Mouse (Mus musculus) MEL (cell line): ENCODE measurements around the gene Smo. TPM values are rescaled to one million over a fixed set of nuclear protein-coding genes. Genes with fewer than 3 reads are reported as not detected.

ENCODE experiments used
- DNase-seq: peaks from one replicate; pipeline ENCODE4 v3.0.0; 2011; ENCODE audit warnings: low read depth, low spot score
- H3K27ac ChIP-seq: 2 replicates; pipeline ENCODE4 v1.5.1; 2012; ENCODE audit warnings: low read depth, mild to moderate bottlenecking, control low read depth, low read length, moderate library complexity; ENCODE audit not compliant: control insufficient read depth
- H3K27me3 ChIP-seq, 2 experiments: fragments of 150-350 bp in 1 of 2; sonication (generic) in 1 of 2; 2 replicates each; pipeline ENCODE4 v1.6.1; 2012; ENCODE audit warnings: low read length in 2 of 2, mild to moderate bottlenecking in 2 of 2, improper control_type of control experiment in 1 of 2, moderate library complexity in 1 of 2; ENCODE audit not compliant: insufficient read depth in 2 of 2, control insufficient read depth in 1 of 2
- H3K36me3 ChIP-seq, 2 experiments: 2 replicates each; pipeline ENCODE4 v1.6.1; 2012 to 2014; ENCODE audit warnings: low read length in 2 of 2, improper control_type of control experiment in 1 of 2, inconsistent platforms in 1 of 2, mild to moderate bottlenecking in 1 of 2; ENCODE audit not compliant: insufficient read depth in 2 of 2, control insufficient read depth in 1 of 2
- H3K4me1 ChIP-seq, 2 experiments: fragments of 150-350 bp in 1 of 2; sonication (generic) in 1 of 2; 2 replicates each; pipeline ENCODE4 v1.6.1; 2012; ENCODE audit warnings: low read length in 2 of 2, improper control_type of control experiment in 1 of 2, mild to moderate bottlenecking in 1 of 2; ENCODE audit not compliant: insufficient read depth in 2 of 2, control insufficient read depth in 1 of 2
- H3K4me3 ChIP-seq, 2 experiments: fragments of 150-350 bp in 1 of 2; sonication (generic) in 1 of 2; 2 replicates each; pipeline ENCODE4 v1.5.1; 2012; ENCODE audit warnings: low read depth in 2 of 2, low read length in 2 of 2, mild to moderate bottlenecking in 2 of 2, moderate library complexity in 2 of 2, control low read depth in 1 of 2, improper control_type of control experiment in 1 of 2; ENCODE audit not compliant: control insufficient read depth in 1 of 2, insufficient read depth in 1 of 2
- H3K79me2 ChIP-seq: 2 replicates; pipeline ENCODE4 v1.6.1; 2012; ENCODE audit warnings: mild to moderate bottlenecking, low read length, moderate library complexity; ENCODE audit not compliant: control insufficient read depth, poor library complexity, insufficient read depth
- H3K9ac ChIP-seq: 2 replicates; pipeline ENCODE4 v1.6.1; 2012; ENCODE audit warnings: low read depth, mild to moderate bottlenecking, control low read depth, low read length, moderate library complexity; ENCODE audit not compliant: control insufficient read depth, poor library complexity, severe bottlenecking
- H3K9me3 ChIP-seq: fragments of 150-350 bp; sonication (generic); replicated peaks from 2 replicates; pipeline ENCODE4 v1.6.1; 2012; ENCODE audit warnings: mild to moderate bottlenecking, low read length, improper control_type of control experiment, moderate library complexity; ENCODE audit not compliant: insufficient read depth
- CHD1 ChIP-seq: IDR thresholded peaks from 2 replicates; pipeline ENCODE4 v1.6.1; 2012; ENCODE audit warnings: low read depth, mild to moderate bottlenecking, inconsistent platforms, low read length, improper control_type of control experiment
- CHD2 ChIP-seq: IDR thresholded peaks from 2 replicates; pipeline ENCODE4 v1.6.1; 2011; ENCODE audit warnings: low read length, improper control_type of control experiment
- ETS1 ChIP-seq: IDR thresholded peaks from 2 replicates; pipeline ENCODE4 v1.6.1; 2012; ENCODE audit warnings: low read depth, mild to moderate bottlenecking, inconsistent platforms, low read length, improper control_type of control experiment, moderate library complexity
- GABPA ChIP-seq: IDR thresholded peaks from 2 replicates; pipeline ENCODE4 v1.6.1; 2012; ENCODE audit warnings: low read depth, mild to moderate bottlenecking, inconsistent platforms, low read length, improper control_type of control experiment, moderate library complexity
- GATA1 ChIP-seq: IDR thresholded peaks from 2 replicates; pipeline ENCODE4 v1.6.1; 2011; ENCODE audit warnings: low read depth, low read length, improper control_type of control experiment
- JUND ChIP-seq: IDR thresholded peaks from 2 replicates; pipeline ENCODE4 v1.6.1; 2011; ENCODE audit warnings: low read depth, mild to moderate bottlenecking, improper control_type of control experiment, low read length
- MAX ChIP-seq: IDR thresholded peaks from 2 replicates; pipeline ENCODE4 v1.6.1; 2011; ENCODE audit warnings: low read length, improper control_type of control experiment
- MAZ ChIP-seq: IDR thresholded peaks from 2 replicates; pipeline ENCODE4 v1.6.1; 2012; ENCODE audit warnings: low read depth, mild to moderate bottlenecking, inconsistent platforms, low read length, improper control_type of control experiment
- NELFE ChIP-seq: IDR thresholded peaks from 2 replicates; pipeline ENCODE4 v1.6.1; 2011; ENCODE audit warnings: low read depth, low read length, improper control_type of control experiment
- NRF1 ChIP-seq: IDR thresholded peaks from 2 replicates; pipeline ENCODE4 v1.6.1; 2014; ENCODE audit warnings: low read depth, mild to moderate bottlenecking, inconsistent platforms, low read length, improper control_type of control experiment, moderate library complexity; ENCODE audit not compliant: poor library complexity, insufficient read depth, severe bottlenecking
- POLR2A ChIP-seq, 2 experiments: IDR thresholded peaks; 2 replicates each; pipeline ENCODE4 v1.6.1; 2011 to 2012; ENCODE audit warnings: low read length in 2 of 2, mild to moderate bottlenecking in 2 of 2, control low read depth in 1 of 2, improper control_type of control experiment in 1 of 2, low read depth in 1 of 2, moderate library complexity in 1 of 2; ENCODE audit not compliant: control insufficient read depth in 1 of 2, insufficient read depth in 1 of 2, poor library complexity in 1 of 2
- POLR2AphosphoS5 ChIP-seq: IDR thresholded peaks from 2 replicates; pipeline ENCODE4 v1.6.1; 2012; ENCODE audit warnings: low read depth, borderline replicate concordance, mild to moderate bottlenecking, inconsistent platforms, low read length, moderate library complexity, mixed read lengths
- RAD21 ChIP-seq: IDR thresholded peaks from 2 replicates; pipeline ENCODE4 v1.6.1; 2011; ENCODE audit warnings: mild to moderate bottlenecking, low read depth, low read length, improper control_type of control experiment
- SMC3 ChIP-seq: IDR thresholded peaks from 2 replicates; pipeline ENCODE4 v1.6.1; 2011; ENCODE audit warnings: low read depth, low read length, improper control_type of control experiment
- TAL1 ChIP-seq: IDR thresholded peaks from 2 replicates; pipeline ENCODE4 v1.6.1; 2012; ENCODE audit warnings: mild to moderate bottlenecking, inconsistent platforms, low read length, moderate library complexity, mixed read lengths
- UBTF ChIP-seq: IDR thresholded peaks from 2 replicates; pipeline ENCODE4 v1.6.1; 2012; ENCODE audit warnings: low read depth, mild to moderate bottlenecking, inconsistent platforms, low read length, improper control_type of control experiment, moderate library complexity, borderline replicate concordance; ENCODE audit not compliant: insufficient read depth
- USF1 ChIP-seq: IDR thresholded peaks from 2 replicates; pipeline ENCODE4 v1.6.1; 2014; ENCODE audit warnings: low read depth, mild to moderate bottlenecking, inconsistent platforms, low read length, improper control_type of control experiment, moderate library complexity
- ZMIZ1 ChIP-seq: IDR thresholded peaks from 2 replicates; pipeline ENCODE4 v1.6.1; 2012; ENCODE audit warnings: low read depth, mild to moderate bottlenecking, inconsistent platforms, low read length, improper control_type of control experiment, moderate library complexity
- polyA plus RNA-seq, 2 experiments: library from polyadenylated mRNA; stranded (reverse) in 1 of 2; unstranded in 1 of 2; fragments of >175 nt in 1 of 2; fragments of >200 nt in 1 of 2; gene quantifications; 2 replicates each; pipeline versions ENCODE4 v1.2.1 to v1.2.4; 2012; ENCODE audit warnings: low replicate concordance in 2 of 2, low read depth in 1 of 2; ENCODE audit not compliant: insufficient read length in 2 of 2, insufficient read depth in 1 of 2, missing spikeins in 1 of 2
- total RNA-seq: library from RNA; depleted of rRNA; stranded (reverse); fragments of 300-350 nt; gene quantifications from 2 replicates; pipeline ENCODE4 v1.2.3, GENCODE M21; 2012

The Smo gene
- total and polyA plus RNA-seq, 3 experiments, result 62.6 to 83.7 TPM; not detected in 1

GRCm38 (mm10) chr6:29802979-29803378 lies 67.7 kb downstream of the Smo start:
- DNase-seq, result no peak
- H3K27me3 ChIP-seq, result no peaks in the 10 kb centered on the region
- peaks cover 0 to under 1% of the 10 kb centered on the region in 2 experiments; a peak in 1 of 4 replicates for H3K4me1 ChIP-seq
- H3K27ac ChIP-seq, result no peak overlapping the region
- H3K4me3 ChIP-seq, result no peak overlapping the region
- H3K79me2 ChIP-seq, result no peaks in the 10 kb centered on the region
- H3K9ac ChIP-seq, result no peak overlapping the region
- H3K36me3 ChIP-seq, result peaks cover 0 to 2% of the 10 kb centered on the region in 2 experiments; a peak in 3 of 4 replicates
- no peaks in the 10 kb centered on the region for H3K9me3 ChIP-seq
- no peak for TF ChIP-seq MAX
- no peak for TF ChIP-seq POLR2A (IDR thresholded peaks at IDR 0.05; ENCODE audit: control insufficient read depth in 1 of 2, insufficient read depth in 1 of 2, low read depth in 1 of 2, low read length in 2 of 2, poor library complexity in 1 of 2)
- TF ChIP-seq GABPA, result no peak
- no peak for TF ChIP-seq ZMIZ1
- no peak for TF ChIP-seq USF1
- TF ChIP-seq MAZ, result no peak
- TF ChIP-seq CHD1, result no peak
- TF ChIP-seq RAD21, result no peak
- no peak for TF ChIP-seq TAL1
- no peak for TF ChIP-seq UBTF
- no peak for TF ChIP-seq POLR2AphosphoS5
- TF ChIP-seq ETS1, result no peak
- no peak for TF ChIP-seq SMC3
- no peak for TF ChIP-seq JUND

- no peak overlapping the region for H3K4me3 ChIP-seq
- no peaks in the 10 kb centered on the region for H3K9me3 ChIP-seq
- H3K36me3 ChIP-seq, result peaks cover 0 to 2% of the 10 kb centered on the region in 2 experiments; a peak in 2 of 4 replicates
- no peaks in the 10 kb centered on the region for H3K4me1 ChIP-seq
- no peaks in the 10 kb centered on the region for H3K79me2 ChIP-seq
- H3K27ac ChIP-seq, result no peak overlapping the region
- no peak for DNase-seq
- no peak overlapping the region for H3K9ac ChIP-seq
- no peak for TF ChIP-seq NRF1
- no peak for TF ChIP-seq NELFE
- no peak for TF ChIP-seq GATA1
- no peak for TF ChIP-seq CHD2
- TF ChIP-seq GABPA, result no peak
- TF ChIP-seq, all 39 proteins: peak for 0
- no peaks in the 10 kb centered on the region for H3K27me3 ChIP-seq
These were observed 68.7 kb downstream of the Smo start for GRCm38 (mm10) chr6:29804006-29804405.
